Mouse (Mus musculus) embryonic fibroblast, embryonic 13.5 days (primary cell): Measurements from ENCODE around the gene Slc12a3.

Experiments
- CTCF ChIP-seq: IDR thresholded peaks from 2 replicates; pipeline ENCODE4 v1.5.1; 2011; ENCODE audit warnings: mild to moderate bottlenecking, control low read depth, low read length, moderate library complexity, borderline replicate concordance; ENCODE audit not compliant: insufficient read depth
- POLR2A ChIP-seq: IDR thresholded peaks from 2 replicates; pipeline ENCODE4 v1.6.1; 2011; ENCODE audit warnings: low read depth, mild to moderate bottlenecking, control low read depth, low read length, moderate library complexity

- no peak for TF ChIP-seq POLR2A
- TF ChIP-seq CTCF, result no peak
Measured at GRCm38 (mm10) chr8:94345657-94346056, 16.7 kb downstream of the Slc12a3 start.
